Mouse (Mus musculus) intestine, embryonic 14.5 days (tissue): ENCODE measurements at regions not wholly inside any gene's neighbourhood (a gene's known extent, or its start where the extent isn't known, plus 50 kb on each side); places are given as distances from the start of the nearest gene placed in this dataset.

Experiments
- ATAC-seq: fragments of 200-750 bp; cut with Nextera tagmentation; replicated peaks from 2 replicates; pipeline ENCODE4 v1.8.0; 2017; ENCODE audit warnings: low read depth, moderate number of reproducible peaks, moderate TSS enrichment, moderate library complexity; ENCODE audit not compliant: low FRiP score, low TSS enrichment
- DNase-seq: peaks from one replicate; pipeline ENCODE4 v3.0.0-alpha.2; 2018; ENCODE audit warnings: low spot score
- H3K27ac ChIP-seq: fragments of 300-500 bp; sonication (generic); 2 replicates; pipeline ENCODE4 v1.5.1; 2014; ENCODE audit warnings: low read depth, mild to moderate bottlenecking, control low read depth
- H3K27me3 ChIP-seq: fragments of 300-500 bp; sonication (generic); replicated peaks from 2 replicates; pipeline ENCODE4 v1.6.1; 2014; ENCODE audit warnings: low read length, control low read depth; ENCODE audit not compliant: control insufficient read depth, insufficient read depth
- H3K36me3 ChIP-seq: fragments of 300-500 bp; sonication (generic); 2 replicates; pipeline ENCODE4 v1.6.1; 2014; ENCODE audit warnings: low read length, control low read depth; ENCODE audit not compliant: control insufficient read depth, insufficient read depth
- H3K4me1 ChIP-seq: fragments of 300-500 bp; sonication (generic); replicated peaks from 2 replicates; pipeline ENCODE4 v1.6.1; 2014; ENCODE audit warnings: low read length, control low read depth, mixed read lengths; ENCODE audit not compliant: control insufficient read depth, insufficient read depth
- H3K4me2 ChIP-seq: fragments of 300-500 bp; sonication (generic); 2 replicates; pipeline ENCODE4 v1.6.1; 2014; ENCODE audit warnings: low read length
- H3K4me3 ChIP-seq: fragments of 300-500 bp; sonication (generic); 2 replicates; pipeline ENCODE4 v1.5.1; 2014; ENCODE audit warnings: low read depth, low read length, control low read depth, mixed read lengths
- H3K9ac ChIP-seq: fragments of 300-500 bp; sonication (generic); 2 replicates; pipeline ENCODE4 v1.6.1; 2014; ENCODE audit warnings: mild to moderate bottlenecking, low read length
- H3K9me3 ChIP-seq: fragments of 300-500 bp; sonication (generic); 2 replicates; pipeline ENCODE4 v1.6.1; 2016; ENCODE audit warnings: low read length, control low read depth; ENCODE audit not compliant: control insufficient read depth
- WGBS: fragments of 180-500 bp; shearing (Covaris S2); extraction: QIAGEN DNeasy Blood & Tissue Kit; methylation state at CpG from one replicate; pipeline ENCODE4 v1.1.7; 2014; 5-methylcytosine and 5-hydroxymethylcytosine counted together

GRCm38 (mm10) chr15:31979961-31980360 is 197.1 kb upstream of the Tas2r119 start:
- Histone ChIP-seq H3K9ac (no peak overlapping the region), H3K27ac (no peak overlapping the region), H3K9me3 (no peaks in the 10 kb centered on the region), H3K27me3 (no peaks in the 10 kb centered on the region), H3K4me1 (no peaks in the 10 kb centered on the region), H3K36me3 (no peaks in the 10 kb centered on the region), H3K4me3 (no peak overlapping the region), H3K4me2 (no peak overlapping the region)
- ATAC-seq (no peak), DNase-seq (no peak)
- 48% methylated on average over 7 of the region's 7 CpGs for WGBS

GRCm38 (mm10) chr15:31980791-31981190 is 196.3 kb upstream of the Tas2r119 start:
- Histone ChIP-seq H3K4me1 (no peaks in the 10 kb centered on the region), H3K9me3 (no peaks in the 10 kb centered on the region), H3K36me3 (no peaks in the 10 kb centered on the region), H3K4me3 (no peak overlapping the region), H3K4me2 (no peak overlapping the region), H3K9ac (no peak overlapping the region), H3K27ac (no peak overlapping the region), H3K27me3 (no peaks in the 10 kb centered on the region)
- DNase-seq, result no peak
- WGBS, result 83% methylated on average over 1 of the region's 1 CpGs
- no peak for ATAC-seq

- no peak overlapping the region for H3K27ac ChIP-seq
- ATAC-seq, result no peak
Observed at GRCm38 (mm10) chr15:31987291-31987690, 189.8 kb upstream of the Tas2r119 start.

GRCm38 (mm10) chr15:31989093-31989492 is 188.0 kb upstream of the Tas2r119 start:
- no peaks in the 10 kb centered on the region for H3K27me3 ChIP-seq

More at GRCm38 (mm10) chr15:31987291-31987690, 189.8 kb upstream of the Tas2r119 start:
- H3K4me2 ChIP-seq, result no peak overlapping the region
- no peaks in the 10 kb centered on the region for H3K27me3 ChIP-seq
- DNase-seq, result no peak
- H3K36me3 ChIP-seq, result no peaks in the 10 kb centered on the region
- WGBS, result 71% methylated on average over 3 of the region's 3 CpGs
- H3K4me3 ChIP-seq, result no peak overlapping the region
- H3K4me1 ChIP-seq, result no peaks in the 10 kb centered on the region
- H3K9ac ChIP-seq, result no peak overlapping the region
- no peaks in the 10 kb centered on the region for H3K9me3 ChIP-seq

GRCm38 (mm10) chr15:31989593-31990290 is 187.3 kb upstream of the Tas2r119 start:
- Histone ChIP-seq H3K36me3 (no peaks in the 10 kb centered on the region), H3K27ac (no peak overlapping the region), H3K9ac (no peak overlapping the region), H3K9me3 (no peaks in the 10 kb centered on the region), H3K4me3 (no peak overlapping the region), H3K4me2 (no peak overlapping the region), H3K4me1 (no peaks in the 10 kb centered on the region), H3K27me3 (no peaks in the 10 kb centered on the region)
- no peak for ATAC-seq
- DNase-seq, result no peak
- 82% methylated on average over 6 of the region's 6 CpGs for WGBS

More at GRCm38 (mm10) chr15:31989093-31989492, 188.0 kb upstream of the Tas2r119 start:
- H3K36me3 ChIP-seq, result no peaks in the 10 kb centered on the region
- no peaks in the 10 kb centered on the region for H3K9me3 ChIP-seq
- no peak overlapping the region for H3K27ac ChIP-seq
- no peak overlapping the region for H3K9ac ChIP-seq
- no peak for DNase-seq
- H3K4me1 ChIP-seq, result no peaks in the 10 kb centered on the region
- ATAC-seq, result no peak
- WGBS, result 62% methylated on average over 2 of the region's 2 CpGs
- no peak overlapping the region for H3K4me3 ChIP-seq
- no peak overlapping the region for H3K4me2 ChIP-seq

- no peaks in the 10 kb centered on the region for H3K9me3 ChIP-seq
- H3K27me3 ChIP-seq, result no peaks in the 10 kb centered on the region
- H3K36me3 ChIP-seq, result no peaks in the 10 kb centered on the region
- no peak overlapping the region for H3K4me3 ChIP-seq
- no peak overlapping the region for H3K27ac ChIP-seq
- H3K4me2 ChIP-seq, result no peak overlapping the region
- DNase-seq, result no peak
- H3K4me1 ChIP-seq, result no peaks in the 10 kb centered on the region
- no peak overlapping the region for H3K9ac ChIP-seq
- no peak for ATAC-seq
- 88% methylated on average over 2 of the region's 2 CpGs for WGBS
Observed at GRCm38 (mm10) chr15:31997996-31998395, 179.1 kb upstream of the Tas2r119 start.

GRCm38 (mm10) chr15:31999553-31999952 is 177.5 kb upstream of the Tas2r119 start:
- WGBS, result 74% methylated on average over 5 of the region's 5 CpGs
- H3K4me3 ChIP-seq, result no peak overlapping the region
- DNase-seq, result no peak
- H3K9me3 ChIP-seq, result no peaks in the 10 kb centered on the region
- 0 out of 2 replicates have a peak, but pooled peaks cover 9% of the 10 kb centered on the region for H3K4me1 ChIP-seq
- H3K4me2 ChIP-seq, result no peak overlapping the region
- H3K9ac ChIP-seq, result no peak overlapping the region
- ATAC-seq, result no peak
- H3K27me3 ChIP-seq, result no peaks in the 10 kb centered on the region
- H3K27ac ChIP-seq, result no peak overlapping the region
- no peaks in the 10 kb centered on the region for H3K36me3 ChIP-seq

GRCm38 (mm10) chr15:32002950-32003422 is 174.1 kb upstream of the Tas2r119 start:
- H3K9me3 ChIP-seq, result no peaks in the 10 kb centered on the region
- DNase-seq (no peak), ATAC-seq (no peak)
- H3K27me3 ChIP-seq, result no peaks in the 10 kb centered on the region
- H3K4me2 ChIP-seq, result no peak overlapping the region
- 59% methylated on average over 2 of the region's 2 CpGs for WGBS
- no peak overlapping the region for H3K27ac ChIP-seq
- H3K9ac ChIP-seq, result no peak overlapping the region
- H3K4me1 ChIP-seq, result 0 out of 2 replicates have a peak, but pooled peaks cover 9% of the 10 kb centered on the region
- no peaks in the 10 kb centered on the region for H3K36me3 ChIP-seq
- no peak overlapping the region for H3K4me3 ChIP-seq

GRCm38 (mm10) chr15:32003489-32003888 is 173.6 kb upstream of the Tas2r119 start:
- 15% methylated on average over 5 of the region's 6 CpGs for WGBS
- H3K4me2 ChIP-seq, result no peak overlapping the region
- DNase-seq (no peak), ATAC-seq (no peak)
- 0 out of 2 replicates have a peak, but pooled peaks cover 9% of the 10 kb centered on the region for H3K4me1 ChIP-seq
- H3K4me3 ChIP-seq, result no peak overlapping the region
- H3K9me3 ChIP-seq, result no peaks in the 10 kb centered on the region
- no peaks in the 10 kb centered on the region for H3K27me3 ChIP-seq
- H3K9ac ChIP-seq, result no peak overlapping the region
- no peaks in the 10 kb centered on the region for H3K36me3 ChIP-seq
- no peak overlapping the region for H3K27ac ChIP-seq
